Mouse (Mus musculus) liver, postnatal 0 days (tissue): ENCODE results near the gene Tcf7l2.

Source experiments
- CTCF ChIP-seq: sonication (generic); IDR thresholded peaks from 2 replicates; pipeline ENCODE4 v1.5.1; 2016; ENCODE audit warnings: antibody characterized with exemption, low read depth
- EP300 ChIP-seq: IDR thresholded peaks from 2 replicates; pipeline ENCODE4 v1.6.1; 2016; ENCODE audit warnings: antibody characterized with exemption, low read depth, mild to moderate bottlenecking

GRCm38 (mm10) chr19:55762187-55762586 is 20.6 kb downstream of the Tcf7l2 start:
- TF ChIP-seq EP300 (no peak), CTCF (no peak)
